In genomic region chr7:34167766-34168469, GRCm38 (mm10) we compare ENCODE assay signal across 8 mouse cellular contexts. TPM values are rescaled to one million over a fixed set of nuclear protein-coding genes. Genes with fewer than 3 reads are reported as not detected.
DNase-seq lines count a peak whose midpoint lies in the region; ATAC-seq and TF ChIP-seq lines count a peak whose summit lies in the region.

No protein-coding gene starts in this region.

- peak overlapping the region; percentile 98 for H3K9ac ChIP-seq in forebrain, embryonic 15.5 days (replicated peaks)
- H3K9ac ChIP-seq in kidney, embryonic 16.5 days (replicated peaks; ENCODE audit: low read length): peak overlapping the region; percentile 95

- peak overlapping the region; percentile 61 for H3K4me2 ChIP-seq in forebrain, embryonic 15.5 days (replicated peaks)
- peak overlapping the region; percentile 85 for H3K4me2 ChIP-seq in kidney, embryonic 16.5 days (replicated peaks; ENCODE audit: low read depth, low read length)

- no peaks in the 10 kb centered on the region for H3K9me3 ChIP-seq in forebrain, embryonic 15.5 days
- no peaks in the 10 kb centered on the region for H3K9me3 ChIP-seq in kidney, embryonic 16.5 days (ENCODE audit: low read length)

- peaks cover 23% of the 10 kb centered on the region for H3K36me3 ChIP-seq in forebrain, embryonic 15.5 days
- H3K36me3 ChIP-seq in kidney, embryonic 16.5 days (ENCODE audit: insufficient read depth, low read length): peaks cover 29% of the 10 kb centered on the region

- under 1% methylated on average over 54 of the region's 54 CpGs for WGBS in lung, adult 2 months
- WGBS in forebrain, embryonic 15.5 days: under 1% methylated on average over 54 of the region's 54 CpGs
- WGBS in kidney, embryonic 16.5 days: under 1% methylated on average over 51 of the region's 54 CpGs

- H3K4me3 ChIP-seq in lung, adult 2 months (replicated peaks; ENCODE audit: extremely low read depth, low read depth, low read length): peak overlapping the region; percentile 91
- H3K4me3 ChIP-seq in forebrain, embryonic 15.5 days: peak overlapping the region; percentile 88
- H3K4me3 ChIP-seq in kidney, embryonic 16.5 days (ENCODE audit: low read length): peak overlapping the region; percentile 98

- H3K27me3 ChIP-seq in forebrain, embryonic 15.5 days: no peaks in the 10 kb centered on the region
- no peaks in the 10 kb centered on the region for H3K27me3 ChIP-seq in kidney, embryonic 16.5 days (ENCODE audit: insufficient read depth, low read length)

- DNase-seq in lung, adult 2 months: no peak
- DNase-seq in lung, postnatal 4 days: no peak
- DNase-seq in spleen, postnatal 4 days (ENCODE audit: low spot score in 2 of 2): no peak
- no peak for DNase-seq in frontal cortex, postnatal 14 days (ENCODE audit: low spot score in 2 of 2)

- peaks cover 8% of the 10 kb centered on the region for H3K4me1 ChIP-seq in lung, adult 2 months (ENCODE audit: control insufficient read depth, insufficient read depth, low read length)
- peaks cover 14% of the 10 kb centered on the region for H3K4me1 ChIP-seq in forebrain, embryonic 15.5 days
- H3K4me1 ChIP-seq in kidney, embryonic 16.5 days (ENCODE audit: insufficient read depth, low read length): peaks cover 10% of the 10 kb centered on the region

- ATAC-seq in activated CD4-positive, CD25-positive, alpha-beta regulatory T cell, adult 4 months: peak; percentile 50
- peak; percentile 86 for ATAC-seq in forebrain, embryonic 15.5 days (replicated peaks)
- ATAC-seq in kidney, embryonic 16.5 days (ENCODE audit: low FRiP score, low TSS enrichment): peak; percentile 25
- ATAC-seq in megakaryocyte progenitor cell, adult 5-6 weeks (replicated peaks; ENCODE audit: poor library complexity): peak; percentile 47

- H3K27ac ChIP-seq in forebrain, embryonic 15.5 days (replicated peaks): peak overlapping the region; percentile 88
- H3K27ac ChIP-seq in kidney, embryonic 16.5 days (ENCODE audit: low read length): peak overlapping the region; percentile 93

- TF ChIP-seq POLR2A in lung, adult 2 months (IDR thresholded peaks at IDR 0.05; ENCODE audit: borderline replicate concordance, extremely low read depth, low read depth, low read length): no peak

- no peak for TF ChIP-seq CTCF in lung, adult 2 months (IDR thresholded peaks at IDR 0.05; ENCODE audit: insufficient read depth, low read length)

RNA-seq across cellular contexts. Expression of gene Uba2, which starts 1.5 kb away (rescaled TPM):
- polyA plus RNA-seq in lung, adult 2 months (2012; rRNA removed): 23.9 and 42.1 TPM in 2 replicates
- 10 to 100 TPM; 93.3 to 94.9 TPM for polyA plus RNA-seq in activated CD4-positive, CD25-positive, alpha-beta regulatory T cell, adult 4 months (2017; shearing (Covaris generic))
- 202 and 208 TPM in 2 replicates for polyA plus RNA-seq in forebrain, embryonic 15.5 days (2015; fragmentation: Nextera tagmentation; extraction: Ambion mirVana)
- polyA plus RNA-seq in kidney, embryonic 16.5 days (2015; fragmentation: Nextera tagmentation; extraction: Ambion mirVana): 212 and 216 TPM in 2 replicates
- 180 and 208 TPM in 2 replicates for total RNA-seq in megakaryocyte progenitor cell, adult 5-6 weeks (2015)
- total RNA-seq in megakaryocyte progenitor cell, adult 5-6 weeks (2017): 184 and 193 TPM in 2 replicates

RNA-seq across cellular contexts. Expression of gene Pdcd2l, which starts 28.5 kb away (rescaled TPM):
- polyA plus RNA-seq in lung, adult 2 months (2012; rRNA removed): 19.1 and 23.7 TPM in 2 replicates
- 10 to 100 TPM; 23.4 to 35.1 TPM for polyA plus RNA-seq in activated CD4-positive, CD25-positive, alpha-beta regulatory T cell, adult 4 months (2017; shearing (Covaris generic))
- 78.1 and 80.6 TPM in 2 replicates for polyA plus RNA-seq in forebrain, embryonic 15.5 days (2015; fragmentation: Nextera tagmentation; extraction: Ambion mirVana)
- 70.4 and 77.0 TPM in 2 replicates for polyA plus RNA-seq in kidney, embryonic 16.5 days (2015; fragmentation: Nextera tagmentation; extraction: Ambion mirVana)
- 25.2 and 32.9 TPM in 2 replicates for total RNA-seq in megakaryocyte progenitor cell, adult 5-6 weeks (2015)
- total RNA-seq in megakaryocyte progenitor cell, adult 5-6 weeks (2017): 33.0 and 42.0 TPM in 2 replicates

RNA-seq across cellular contexts. Expression of gene Wtip, which starts 34.9 kb away (rescaled TPM):
- polyA plus RNA-seq in lung, adult 2 months (2012; rRNA removed): 41.1 and 41.2 TPM in 2 replicates
- polyA plus RNA-seq in activated CD4-positive, CD25-positive, alpha-beta regulatory T cell, adult 4 months (2017; shearing (Covaris generic)): not detected
- polyA plus RNA-seq in forebrain, embryonic 15.5 days (2015; fragmentation: Nextera tagmentation; extraction: Ambion mirVana): 3.0 and 4.3 TPM in 2 replicates
- 6.1 and 7.3 TPM in 2 replicates for polyA plus RNA-seq in kidney, embryonic 16.5 days (2015; fragmentation: Nextera tagmentation; extraction: Ambion mirVana)
- 0.20 and 0.34 TPM in 2 replicates for total RNA-seq in megakaryocyte progenitor cell, adult 5-6 weeks (2015)
- total RNA-seq in megakaryocyte progenitor cell, adult 5-6 weeks (2017): not detected in 2 replicates

Comparison
In these comparisons a context has a peak if more than half of its experiments do, and no peak if none do; other contexts are left out.
1. ATAC-seq: peak in every context shown above with its lines; median percentile 86 in forebrain, embryonic 15.5 days; 50 in activated CD4-positive, CD25-positive, alpha-beta regulatory T cell, adult 4 months; 47 in megakaryocyte progenitor cell, adult 5-6 weeks; 25 in kidney, embryonic 16.5 days.